Mouse (Mus musculus) spleen, postnatal 0 days (tissue): ENCODE measurements around the gene Bcam. TPM values are rescaled to one million over a fixed set of nuclear protein-coding genes. Genes with fewer than 3 reads are reported as not detected.

Experiments used
- polyA plus RNA-seq: library from polyadenylated mRNA; unstranded; fragments of >200 nt; fragmentation: Nextera tagmentation; extraction: Ambion mirVana; gene quantifications from 2 replicates; pipeline ENCODE4 v1.2.1, GENCODE M21; 2015

Gene Bcam
- 35.6 and 45.1 TPM in 2 replicates for polyA plus RNA-seq

GRCm38 (mm10) chr7:19770984-19771391, at the start of gene Bcam:
TSS of gene Bcam (minus strand) at chr7:19771016.

GRCm38 (mm10) chr7:19796697-19797588, 26.1 kb upstream of the Bcam start, which contains the start of gene Cblc:
TSS of gene Cblc (minus strand) at chr7:19796809.

GRCm38 (mm10) chr7:19750217-19751069, 20.4 kb downstream of the Bcam start, which contains the start of gene Nectin2:
TSS of gene Nectin2 (minus strand) at chr7:19750483.

GRCm38 (mm10) chr7:19715239-19716054, 55.4 kb downstream of the Bcam start, which contains the start of gene Tomm40:
TSS of gene Tomm40 (minus strand) at chr7:19715438.

Other genes with a start within 250 kb of the Bcam start
- gene Ppp1r37, start 207.9 kb downstream of the Bcam start, polyA plus RNA-seq, result 11.3 and 12.5 TPM in 2 replicates
- 1.8 and 1.9 TPM in 2 replicates for gene Zfp296, start 193.7 kb downstream of the Bcam start, polyA plus RNA-seq
- 111 and 119 TPM in 2 replicates for gene Gemin7, start 193.4 kb downstream of the Bcam start, polyA plus RNA-seq
- gene Clasrp, start 166.5 kb downstream of the Bcam start, polyA plus RNA-seq, result 18.1 and 23.1 TPM in 2 replicates
- gene Relb, start 141.6 kb downstream of the Bcam start, polyA plus RNA-seq, result 4.3 and 6.2 TPM in 2 replicates
- 36.0 and 39.2 TPM in 2 replicates for gene Clptm1, start 106.0 kb downstream of the Bcam start, polyA plus RNA-seq
- gene Apoc2, start 93.1 kb downstream of the Bcam start, polyA plus RNA-seq, result 6.8 and 9.4 TPM in 2 replicates
- 0.24 and 0.97 TPM in 2 replicates for gene Gm44805, start 89.6 kb downstream of the Bcam start, polyA plus RNA-seq
- gene Apoc4, start 89.5 kb downstream of the Bcam start, polyA plus RNA-seq, result 1.3 and 1.5 TPM in 2 replicates
- gene Apoc1, start 78.4 kb downstream of the Bcam start, polyA plus RNA-seq, result 13.8 and 18.6 TPM in 2 replicates
- 304 and 441 TPM in 2 replicates for gene Apoe, start 71.8 kb downstream of the Bcam start, polyA plus RNA-seq
- 96.6 TPM in 2 replicates for gene Tomm40, start 55.6 kb downstream of the Bcam start, polyA plus RNA-seq
- gene Nectin2, start 20.5 kb downstream of the Bcam start, polyA plus RNA-seq, result 21.6 and 27.0 TPM in 2 replicates
- gene Cblc, start 25.8 kb upstream of the Bcam start, polyA plus RNA-seq, result not detected in 2 replicates
- gene Bcl3, start 51.8 kb upstream of the Bcam start, polyA plus RNA-seq, result 5.3 and 5.5 TPM in 2 replicates
- 0.24 and 0.32 TPM in 2 replicates for gene Gm19345, start 81.0 kb upstream of the Bcam start, polyA plus RNA-seq
- 0.52 and 0.93 TPM in 2 replicates for gene Ceacam16, start 90.3 kb upstream of the Bcam start, polyA plus RNA-seq
- not detected in 2 replicates for gene Ceacam19, start 116.9 kb upstream of the Bcam start, polyA plus RNA-seq
- 5.1 and 7.1 TPM in 2 replicates for gene Pvr, start 150.1 kb upstream of the Bcam start, polyA plus RNA-seq
- 0.28 and 0.37 TPM in 2 replicates for gene Igsf23, start 179.7 kb upstream of the Bcam start, polyA plus RNA-seq
- not detected in 2 replicates for gene Ceacam20, start 194.4 kb upstream of the Bcam start, polyA plus RNA-seq
- gene Nlrp9b, start 220.4 kb upstream of the Bcam start, polyA plus RNA-seq, result not detected in 2 replicates